Mouse (Mus musculus) heart, embryonic 16.5 days (tissue): ENCODE measurements at regions not wholly inside any gene's neighbourhood (a gene's known extent, or its start where the extent isn't known, plus 50 kb on each side); places are given as distances from the start of the nearest gene placed in this dataset.

Source experiments
- ATAC-seq: fragments of 200-750 bp; cut with Nextera tagmentation; replicated peaks from 2 replicates; pipeline ENCODE4 v1.8.0; 2017; ENCODE audit warnings: moderate number of reproducible peaks; ENCODE audit not compliant: insufficient read depth, low FRiP score; ENCODE audit errors: extremely low read depth
- H3K27ac ChIP-seq: fragments of 300-500 bp; sonication (generic); 2 replicates; pipeline ENCODE4 v1.5.1; 2014; ENCODE audit warnings: mild to moderate bottlenecking, low read length, control low read depth, moderate library complexity
- H3K27me3 ChIP-seq: fragments of 300-500 bp; sonication (generic); 2 replicates; pipeline ENCODE4 v1.6.1; 2014; ENCODE audit warnings: low read length, mixed read lengths; ENCODE audit not compliant: control insufficient read depth, insufficient read depth
- H3K36me3 ChIP-seq: fragments of 300-500 bp; sonication (generic); 2 replicates; pipeline ENCODE4 v1.6.1; 2014; ENCODE audit not compliant: control insufficient read depth, insufficient read depth
- H3K4me1 ChIP-seq: fragments of 300-500 bp; sonication (generic); 2 replicates; pipeline ENCODE4 v1.6.1; 2014; ENCODE audit warnings: low read length, mixed read lengths; ENCODE audit not compliant: control insufficient read depth, insufficient read depth
- H3K4me2 ChIP-seq: fragments of 300-500 bp; sonication (generic); 2 replicates; pipeline ENCODE4 v1.6.1; 2014; ENCODE audit warnings: low read depth, mild to moderate bottlenecking, control low read depth, low read length
- H3K4me3 ChIP-seq: fragments of 300-500 bp; sonication (generic); 2 replicates; pipeline ENCODE4 v1.5.1; 2014; ENCODE audit warnings: mild to moderate bottlenecking, control low read depth, low read length
- H3K9ac ChIP-seq: fragments of 300-500 bp; sonication (generic); 2 replicates; pipeline ENCODE4 v1.6.1; 2014; ENCODE audit warnings: low read length, control low read depth
- H3K9me3 ChIP-seq: fragments of 300-500 bp; sonication (generic); replicated peaks from 2 replicates; pipeline ENCODE4 v1.6.1; 2016; ENCODE audit warnings: low read length; ENCODE audit not compliant: control insufficient read depth
- WGBS: fragments of 180-500 bp; shearing (Covaris S2); extraction: QIAGEN DNeasy Blood & Tissue Kit; methylation state at CpG from one replicate; pipeline ENCODE4 v1.1.7; 2014; 5-methylcytosine and 5-hydroxymethylcytosine counted together

- Histone ChIP-seq H3K9me3 (no peaks in the 10 kb centered on the region), H3K27me3 (no peaks in the 10 kb centered on the region), H3K4me2 (no peak overlapping the region), H3K27ac (no peak overlapping the region), H3K9ac (no peak overlapping the region), H3K36me3 (no peaks in the 10 kb centered on the region), H3K4me1 (no peaks in the 10 kb centered on the region), H3K4me3 (no peak overlapping the region)
- WGBS = 81% methylated on average over 1 of the region's 1 CpGs
- no peak for ATAC-seq
These were observed 55.2 kb downstream of the Rdh14 start for GRCm38 (mm10) chr12:10445738-10446137.

GRCm38 (mm10) chr12:10457960-10458655 lies 67.5 kb downstream of the Rdh14 start:
- Histone ChIP-seq H3K36me3 (no peaks in the 10 kb centered on the region), H3K4me3 (no peak overlapping the region), H3K27me3 (no peaks in the 10 kb centered on the region), H3K27ac (no peak overlapping the region), H3K4me2 (no peak overlapping the region), H3K9ac (no peak overlapping the region), H3K9me3 (no peaks in the 10 kb centered on the region), H3K4me1 (no peaks in the 10 kb centered on the region)
- no peak for ATAC-seq
- 71% methylated on average over 1 of the region's 1 CpGs for WGBS

- H3K27me3 ChIP-seq = no peaks in the 10 kb centered on the region
- H3K4me2 ChIP-seq = no peak overlapping the region
- WGBS = 73% methylated on average over 7 of the region's 7 CpGs
- ATAC-seq = no peak
- H3K4me3 ChIP-seq = no peak overlapping the region
- H3K9ac ChIP-seq = no peak overlapping the region
- no peaks in the 10 kb centered on the region for H3K9me3 ChIP-seq
- no peaks in the 10 kb centered on the region for H3K4me1 ChIP-seq
- H3K27ac ChIP-seq = no peak overlapping the region
- H3K36me3 ChIP-seq = no peaks in the 10 kb centered on the region
These were observed 71.2 kb downstream of the Rdh14 start for GRCm38 (mm10) chr12:10461796-10462195.

GRCm38 (mm10) chr12:10462956-10463355 lies 72.4 kb downstream of the Rdh14 start:
- ATAC-seq = no peak
- no peak overlapping the region for H3K9ac ChIP-seq
- no peak overlapping the region for H3K27ac ChIP-seq
- H3K9me3 ChIP-seq = no peaks in the 10 kb centered on the region
- H3K4me3 ChIP-seq = no peak overlapping the region
- 60% methylated on average over 3 of the region's 3 CpGs for WGBS
- no peaks in the 10 kb centered on the region for H3K4me1 ChIP-seq
- no peaks in the 10 kb centered on the region for H3K36me3 ChIP-seq
- no peaks in the 10 kb centered on the region for H3K27me3 ChIP-seq
- H3K4me2 ChIP-seq = no peak overlapping the region

DNA sequence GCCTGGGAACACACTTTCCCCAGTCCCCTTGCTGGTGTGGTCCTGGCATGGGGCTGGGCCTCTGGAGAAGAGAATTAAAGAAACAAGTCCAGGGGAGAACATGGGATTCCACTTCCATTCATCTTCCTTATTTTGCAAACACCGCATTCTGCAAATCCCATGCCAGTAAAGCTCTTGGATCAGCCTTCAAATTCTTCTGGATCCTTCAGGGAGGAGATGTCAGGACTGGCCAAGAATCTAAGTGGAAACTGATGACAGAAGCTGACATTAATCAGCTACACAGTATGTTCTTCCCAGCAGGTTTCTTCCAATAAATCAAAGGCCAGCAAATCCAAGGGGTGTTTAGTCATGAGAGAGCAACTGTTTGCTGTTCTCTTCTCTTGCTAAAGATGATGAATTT lies 83.4 kb downstream of the Rdh14 start:
- no peaks in the 10 kb centered on the region for H3K36me3 ChIP-seq
- no peaks in the 10 kb centered on the region for H3K27me3 ChIP-seq
- no peak overlapping the region for H3K9ac ChIP-seq
- WGBS = 75% methylated on average over 1 of the region's 1 CpGs
- no peaks in the 10 kb centered on the region for H3K9me3 ChIP-seq
- H3K4me3 ChIP-seq = no peak overlapping the region
- no peaks in the 10 kb centered on the region for H3K4me1 ChIP-seq
- no peak for ATAC-seq
- H3K4me2 ChIP-seq = no peak overlapping the region
- H3K27ac ChIP-seq = no peak overlapping the region

- no peaks in the 10 kb centered on the region for H3K4me1 ChIP-seq
These were observed 90.2 kb downstream of the Rdh14 start for GRCm38 (mm10) chr12:10480781-10481180.

DNA sequence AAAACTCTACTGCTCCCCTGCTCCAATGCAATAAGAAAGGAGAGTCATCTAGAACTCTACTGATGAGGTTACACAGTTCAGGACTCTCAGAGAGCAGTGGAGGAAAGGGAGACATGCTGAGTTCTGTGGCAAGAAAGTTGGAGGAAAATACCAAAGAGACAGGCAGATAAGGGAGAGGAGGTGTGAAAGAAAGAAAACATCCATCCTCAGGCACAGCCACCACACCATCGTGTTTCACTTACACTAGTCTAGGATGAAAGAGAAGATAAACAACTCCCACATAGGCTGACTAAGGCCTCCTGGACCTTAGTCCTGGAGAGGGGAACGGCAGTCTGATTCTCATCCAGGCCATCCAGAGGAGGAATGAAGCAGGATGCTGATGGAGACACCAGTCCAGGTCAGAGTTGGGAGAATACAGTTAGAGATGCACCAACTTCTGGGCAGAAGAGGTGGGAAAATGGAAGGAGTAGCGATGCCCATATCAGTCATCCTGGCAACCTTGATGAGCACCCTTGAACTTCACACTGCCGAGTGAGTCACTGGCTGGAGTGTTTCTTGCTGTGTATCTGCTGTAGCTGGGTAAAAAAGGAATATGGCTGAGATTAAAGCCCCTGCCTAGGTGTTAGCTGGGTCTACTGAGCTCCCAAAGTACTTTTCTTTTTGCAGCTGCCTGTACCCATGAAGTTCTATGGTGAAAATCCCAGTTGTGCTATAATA lies 91.9 kb downstream of the Rdh14 start:
- no peaks in the 10 kb centered on the region for H3K36me3 ChIP-seq
- H3K4me2 ChIP-seq = no peak overlapping the region
- H3K27ac ChIP-seq = no peak overlapping the region
- H3K9ac ChIP-seq = no peak overlapping the region
- 30% methylated on average over 4 of the region's 4 CpGs for WGBS
- ATAC-seq = no peak; the same call in 1 of the 2 replicates
- H3K9me3 ChIP-seq = no peaks in the 10 kb centered on the region
- no peaks in the 10 kb centered on the region for H3K4me1 ChIP-seq
- no peaks in the 10 kb centered on the region for H3K27me3 ChIP-seq
- H3K4me3 ChIP-seq = no peak overlapping the region

More at GRCm38 (mm10) chr12:10480781-10481180, 90.2 kb downstream of the Rdh14 start:
- WGBS = 48% methylated on average over 1 of the region's 1 CpGs
- Histone ChIP-seq H3K9me3 (no peaks in the 10 kb centered on the region), H3K36me3 (no peaks in the 10 kb centered on the region), H3K27ac (no peak overlapping the region), H3K4me2 (no peak overlapping the region), H3K4me3 (no peak overlapping the region), H3K27me3 (no peaks in the 10 kb centered on the region), H3K9ac (no peak overlapping the region)
- ATAC-seq = no peak

GRCm38 (mm10) chr12:10506721-10507120 lies 116.1 kb downstream of the Rdh14 start:
- Histone ChIP-seq H3K36me3 (no peaks in the 10 kb centered on the region), H3K27me3 (no peaks in the 10 kb centered on the region), H3K9me3 (no peaks in the 10 kb centered on the region), H3K4me1 (no peaks in the 10 kb centered on the region), H3K9ac (no peak overlapping the region), H3K4me3 (no peak overlapping the region), H3K4me2 (no peak overlapping the region), H3K27ac (no peak overlapping the region)
- no peak for ATAC-seq

DNA sequence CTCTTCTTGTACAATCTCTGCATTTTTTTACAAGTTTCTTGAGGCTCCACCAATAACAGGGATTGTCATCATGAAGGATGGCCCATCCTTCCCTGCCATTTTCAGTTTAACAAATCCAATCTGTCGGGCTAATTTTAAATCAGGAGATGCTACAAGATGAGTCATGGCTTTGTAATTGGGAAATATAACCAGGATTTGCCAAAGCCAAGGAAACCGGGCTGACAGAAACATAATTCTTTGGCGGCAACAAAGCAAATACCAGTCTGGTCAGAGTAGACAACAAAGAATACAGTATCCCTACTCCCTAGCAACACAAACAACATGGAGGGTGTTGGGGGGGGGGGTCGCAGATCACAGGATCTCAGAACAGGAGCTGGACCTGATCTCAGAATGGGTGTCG lies 123.0 kb downstream of the Rdh14 start:
- Histone ChIP-seq H3K4me2 (no peak overlapping the region), H3K9ac (no peak overlapping the region), H3K9me3 (no peaks in the 10 kb centered on the region), H3K27me3 (no peaks in the 10 kb centered on the region), H3K27ac (no peak overlapping the region), H3K36me3 (no peaks in the 10 kb centered on the region), H3K4me3 (no peak overlapping the region), H3K4me1 (no peaks in the 10 kb centered on the region)
- no peak for ATAC-seq
- 71% methylated on average over 5 of the region's 5 CpGs for WGBS
